Mouse (Mus musculus) liver, embryonic 15.5 days (tissue): ENCODE data around the gene Gm9945. TPM values are rescaled to one million over a fixed set of nuclear protein-coding genes. Genes with fewer than 3 reads are reported as not detected.

Source experiments
- ATAC-seq: fragments of 200-750 bp; cut with Nextera tagmentation; 2 replicates; pipeline ENCODE4 v1.8.0; 2017; ENCODE audit warnings: moderate number of reproducible peaks, mild to moderate bottlenecking, moderate library complexity; ENCODE audit not compliant: insufficient read depth
- H3K27ac ChIP-seq: fragments of 300-500 bp; sonication (generic); replicated peaks from 2 replicates; pipeline ENCODE4 v1.5.1; 2015; ENCODE audit warnings: mild to moderate bottlenecking, inconsistent platforms
- H3K27me3 ChIP-seq: fragments of 300-500 bp; sonication (generic); 2 replicates; pipeline ENCODE4 v1.6.1; 2015; ENCODE audit warnings: mild to moderate bottlenecking, inconsistent platforms
- H3K36me3 ChIP-seq: fragments of 300-500 bp; sonication (generic); replicated peaks from 2 replicates; pipeline ENCODE4 v1.6.1; 2015; ENCODE audit warnings: moderate library complexity, mild to moderate bottlenecking, inconsistent platforms
- H3K4me1 ChIP-seq: fragments of 300-500 bp; sonication (generic); replicated peaks from 2 replicates; pipeline ENCODE4 v1.6.1; 2015; ENCODE audit warnings: inconsistent platforms
- H3K4me2 ChIP-seq: fragments of 300-500 bp; sonication (generic); 2 replicates; pipeline ENCODE4 v1.6.1; 2015; ENCODE audit warnings: moderate library complexity, mild to moderate bottlenecking, inconsistent platforms
- H3K4me3 ChIP-seq: fragments of 300-500 bp; sonication (generic); replicated peaks from 2 replicates; pipeline ENCODE4 v1.5.1; 2015; ENCODE audit warnings: mild to moderate bottlenecking, inconsistent platforms
- H3K9ac ChIP-seq: fragments of 300-500 bp; sonication (generic); 2 replicates; pipeline ENCODE4 v1.6.1; 2015; ENCODE audit warnings: moderate library complexity, mild to moderate bottlenecking, inconsistent platforms
- H3K9me3 ChIP-seq: fragments of 300-500 bp; sonication (generic); replicated peaks from 2 replicates; pipeline ENCODE4 v1.6.1; 2016; ENCODE audit warnings: inconsistent platforms
- WGBS: fragments of 180-500 bp; shearing (Covaris S2); methylation state at CpG from one replicate; pipeline ENCODE4 v1.1.7; 2015; ENCODE audit warnings: mixed read lengths; ENCODE audit not compliant: insufficient replicate concordance; 5-methylcytosine and 5-hydroxymethylcytosine counted together
- polyA plus RNA-seq: library from polyadenylated mRNA; unstranded; fragments of >200 nt; fragmentation: Nextera tagmentation; extraction: Ambion mirVana; gene quantifications from 2 replicates; pipeline ENCODE4 v1.2.1, GENCODE M21; 2015

Gm9945 gene
- polyA plus RNA-seq, 1 experiment from 2014 or later, result 0.99 TPM

- ATAC-seq, result no peak
- no peaks in the 10 kb centered on the region for H3K9me3 ChIP-seq
Observed at GRCm38 (mm10) chr11:53496946-53497345, 17.0 kb downstream of the Gm9945 start.

GRCm38 (mm10) chr11:53500569-53500968 lies 20.6 kb downstream of the Gm9945 start:
- Histone ChIP-seq H3K4me1 (peaks cover 7% of the 10 kb centered on the region), H3K27me3 (peaks cover 39% of the 10 kb centered on the region), H3K9ac (no peak overlapping the region), H3K27ac (no peak overlapping the region), H3K9me3 (no peaks in the 10 kb centered on the region), H3K4me2 (no peak overlapping the region), H3K36me3 (no peaks in the 10 kb centered on the region), H3K4me3 (no peak overlapping the region)
- 17% methylated on average over 11 of the region's 11 CpGs for WGBS
- no peak for ATAC-seq

More at GRCm38 (mm10) chr11:53496946-53497345, 17.0 kb downstream of the Gm9945 start:
- no peak overlapping the region for H3K9ac ChIP-seq
- no peak overlapping the region for H3K4me3 ChIP-seq
- H3K27ac ChIP-seq, result no peak overlapping the region
- no peaks in the 10 kb centered on the region for H3K36me3 ChIP-seq
- peaks cover 8% of the 10 kb centered on the region for H3K4me1 ChIP-seq
- no peak overlapping the region for H3K4me2 ChIP-seq
- WGBS, result 35% methylated on average over 6 of the region's 6 CpGs
- peaks cover 39% of the 10 kb centered on the region for H3K27me3 ChIP-seq

- ATAC-seq, result no peak
- no peak overlapping the region for H3K9ac ChIP-seq
- 48% methylated on average over 8 of the region's 8 CpGs for WGBS
Observed at GRCm38 (mm10) chr11:53502039-53502765, 22.2 kb downstream of the Gm9945 start.

GRCm38 (mm10) chr11:53503738-53504137 lies 23.8 kb downstream of the Gm9945 start:
- WGBS, result 45% methylated on average over 5 of the region's 5 CpGs
- no peak overlapping the region for H3K9ac ChIP-seq
- H3K27me3 ChIP-seq, result peaks cover 26% of the 10 kb centered on the region
- no peak overlapping the region for H3K4me3 ChIP-seq
- no peaks in the 10 kb centered on the region for H3K36me3 ChIP-seq
- no peak for ATAC-seq
- H3K4me1 ChIP-seq, result peaks cover 7% of the 10 kb centered on the region
- H3K4me2 ChIP-seq, result no peak overlapping the region
- no peaks in the 10 kb centered on the region for H3K9me3 ChIP-seq
- no peak overlapping the region for H3K27ac ChIP-seq

More at GRCm38 (mm10) chr11:53502039-53502765, 22.2 kb downstream of the Gm9945 start:
- H3K9me3 ChIP-seq, result no peaks in the 10 kb centered on the region
- H3K4me2 ChIP-seq, result no peak overlapping the region
- no peak overlapping the region for H3K4me3 ChIP-seq
- H3K27ac ChIP-seq, result no peak overlapping the region
- peaks cover 35% of the 10 kb centered on the region for H3K27me3 ChIP-seq
- H3K4me1 ChIP-seq, result peaks cover 7% of the 10 kb centered on the region
- no peaks in the 10 kb centered on the region for H3K36me3 ChIP-seq

DNA sequence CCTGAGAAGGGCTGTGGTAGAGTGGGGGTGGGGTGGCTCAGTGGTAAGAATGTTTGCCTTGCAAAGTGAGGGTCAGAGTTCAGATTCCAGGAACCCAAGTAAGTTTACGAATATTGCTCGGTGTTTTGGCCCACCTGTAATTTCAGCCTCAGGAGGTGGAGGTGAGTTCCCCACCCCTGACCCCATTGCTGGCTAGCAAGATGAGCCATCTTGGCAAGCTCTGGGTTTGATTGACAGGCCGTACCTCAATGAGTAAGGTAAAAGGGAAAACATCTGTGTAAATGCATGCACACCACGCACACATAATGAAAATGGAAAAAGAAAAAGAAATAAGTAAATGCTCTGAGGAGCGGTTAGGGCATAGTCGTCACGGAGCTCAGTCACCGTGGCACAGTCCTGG lies 24.4 kb downstream of the Gm9945 start:
- no peak overlapping the region for H3K4me2 ChIP-seq
- ATAC-seq, result no peak
- 79% methylated on average over 8 of the region's 8 CpGs for WGBS

DNA sequence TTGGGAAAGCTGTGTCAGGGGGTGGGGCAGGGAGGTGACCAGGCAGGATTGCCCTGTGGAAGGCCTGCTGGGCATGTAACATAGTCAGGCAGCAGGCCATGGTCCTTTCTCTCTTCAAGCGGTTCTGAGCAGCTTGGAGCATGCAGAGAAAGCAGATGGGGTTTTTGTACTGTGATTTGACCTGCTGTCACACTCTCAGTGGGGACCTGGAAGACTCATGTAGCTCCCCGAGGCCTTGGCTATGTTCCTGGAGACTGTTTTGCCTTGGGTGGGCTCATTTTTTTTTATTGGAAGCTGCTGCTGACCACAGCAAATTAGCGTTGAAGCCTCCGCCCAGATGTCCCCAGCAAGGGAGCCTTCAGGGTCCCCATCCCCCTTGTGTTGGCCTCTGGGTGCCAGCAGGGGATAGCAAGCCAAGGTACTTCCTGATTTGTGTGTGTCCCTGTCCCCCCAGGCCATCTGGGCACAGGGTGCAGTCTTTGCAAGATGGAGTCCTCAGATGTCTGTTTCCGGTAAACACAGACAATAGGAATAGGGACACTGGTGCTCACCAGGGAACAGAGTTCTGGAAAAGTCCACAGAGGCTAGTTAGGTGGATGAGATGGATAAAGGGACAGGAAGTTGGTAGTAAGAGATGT lies 25.2 kb downstream of the Gm9945 start:
- H3K9ac ChIP-seq, result no peak overlapping the region
- H3K4me3 ChIP-seq, result no peak overlapping the region
- no peak overlapping the region for H3K4me2 ChIP-seq
- 64% methylated on average over 5 of the region's 5 CpGs for WGBS
- no peaks in the 10 kb centered on the region for H3K9me3 ChIP-seq
- no peaks in the 10 kb centered on the region for H3K36me3 ChIP-seq
- peaks cover 7% of the 10 kb centered on the region for H3K4me1 ChIP-seq
- H3K27ac ChIP-seq, result no peak overlapping the region
- H3K27me3 ChIP-seq, result peaks cover 18% of the 10 kb centered on the region
- no peak for ATAC-seq

More for the DNA sequence above, 24.4 kb downstream of the Gm9945 start:
- peaks cover 25% of the 10 kb centered on the region for H3K27me3 ChIP-seq
- no peaks in the 10 kb centered on the region for H3K36me3 ChIP-seq
- H3K4me3 ChIP-seq, result no peak overlapping the region
- no peak overlapping the region for H3K9ac ChIP-seq
- no peaks in the 10 kb centered on the region for H3K9me3 ChIP-seq
- no peak overlapping the region for H3K27ac ChIP-seq
- peaks cover 7% of the 10 kb centered on the region for H3K4me1 ChIP-seq

- H3K4me1 ChIP-seq, result no peaks in the 10 kb centered on the region
- WGBS, result 75% methylated on average over 9 of the region's 9 CpGs
Observed at GRCm38 (mm10) chr11:53507098-53507805, 27.3 kb downstream of the Gm9945 start.

DNA sequence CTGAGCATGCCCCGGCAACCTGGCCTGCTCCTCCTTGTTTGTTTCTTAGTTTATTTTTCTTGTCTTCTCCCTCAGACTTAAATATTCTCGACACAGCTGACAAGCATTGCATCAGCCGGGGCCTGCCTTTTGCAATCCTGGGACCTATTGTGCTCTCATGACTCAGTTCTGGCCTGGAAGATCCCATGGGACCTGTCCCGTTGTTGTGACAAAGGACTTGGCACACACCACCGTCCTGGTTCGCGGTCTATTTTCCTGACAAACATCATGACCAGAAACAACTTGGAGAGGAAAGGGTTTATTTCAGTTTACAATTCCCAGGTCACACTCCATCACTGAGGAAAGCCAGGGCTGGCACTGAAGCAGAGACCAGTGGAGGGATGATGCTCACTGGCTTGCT lies 28.2 kb downstream of the Gm9945 start:
- no peak for ATAC-seq
- Histone ChIP-seq H3K9ac (no peak overlapping the region), H3K27ac (no peak overlapping the region), H3K4me3 (no peak overlapping the region), H3K4me1 (no peaks in the 10 kb centered on the region), H3K27me3 (no peaks in the 10 kb centered on the region), H3K9me3 (no peaks in the 10 kb centered on the region), H3K36me3 (no peaks in the 10 kb centered on the region), H3K4me2 (no peak overlapping the region)
- whole genome bisulfite sequencing, result 64% methylated on average over 7 of the region's 7 CpGs

More at GRCm38 (mm10) chr11:53507098-53507805, 27.3 kb downstream of the Gm9945 start:
- Histone ChIP-seq H3K27ac (no peak overlapping the region), H3K36me3 (no peaks in the 10 kb centered on the region), H3K4me3 (no peak overlapping the region), H3K9ac (no peak overlapping the region), H3K4me2 (no peak overlapping the region), H3K9me3 (no peaks in the 10 kb centered on the region), H3K27me3 (no peaks in the 10 kb centered on the region)
- no peak for ATAC-seq

GRCm38 (mm10) chr11:53508591-53508990 lies 28.6 kb downstream of the Gm9945 start:
- Histone ChIP-seq H3K36me3 (no peaks in the 10 kb centered on the region), H3K27ac (no peak overlapping the region), H3K4me3 (no peak overlapping the region), H3K27me3 (no peaks in the 10 kb centered on the region), H3K9me3 (no peaks in the 10 kb centered on the region), H3K4me1 (no peaks in the 10 kb centered on the region), H3K9ac (no peak overlapping the region), H3K4me2 (no peak overlapping the region)
- no peak for ATAC-seq
- WGBS, result 51% methylated on average over 3 of the region's 3 CpGs

DNA sequence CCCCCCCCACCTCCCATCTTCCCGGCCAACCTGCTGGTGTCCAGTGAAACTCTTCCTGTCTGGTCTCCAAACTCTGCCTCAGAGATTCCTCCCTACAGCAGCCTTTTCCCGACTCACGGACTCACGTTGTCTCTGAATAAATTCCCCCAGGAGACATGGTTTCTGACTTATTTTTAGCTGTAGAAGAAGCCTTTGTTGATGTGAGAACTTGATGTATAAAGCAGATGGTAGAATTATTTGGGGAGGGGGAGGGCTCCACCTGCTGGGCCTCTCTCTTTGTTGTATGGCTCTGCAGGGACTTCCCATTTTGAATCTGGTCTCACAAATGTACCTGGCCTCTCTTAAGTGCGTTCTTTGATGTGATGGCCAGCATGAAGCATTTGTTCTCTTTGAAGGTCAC lies 30.4 kb downstream of the Gm9945 start:
- Histone ChIP-seq H3K36me3 (no peaks in the 10 kb centered on the region), H3K9ac (no peak overlapping the region), H3K4me1 (no peaks in the 10 kb centered on the region), H3K4me3 (no peak overlapping the region), H3K27ac (no peak overlapping the region), H3K27me3 (no peaks in the 10 kb centered on the region; the same call in 1 of the 2 replicates), H3K4me2 (no peak overlapping the region), H3K9me3 (no peaks in the 10 kb centered on the region)
- 61% methylated on average over 5 of the region's 5 CpGs for WGBS
- no peak for ATAC-seq
